Mouse (Mus musculus) cortical plate, adult 2 months (tissue): ENCODE data around the gene Siah1a. TPM values are rescaled to one million over a fixed set of nuclear protein-coding genes. Genes with fewer than 3 reads are reported as not detected.

Experiments
- H3K27ac ChIP-seq: fragments of 200-500 bp; 2 replicates; pipeline ENCODE4 v1.5.1; 2012; ENCODE audit warnings: low read length, control low read depth, inconsistent platforms; ENCODE audit not compliant: insufficient read depth
- H3K4me1 ChIP-seq: fragments of 200-500 bp; 2 replicates; pipeline ENCODE4 v1.6.1; 2011; ENCODE audit warnings: low read length; ENCODE audit not compliant: control insufficient read depth, insufficient read depth
- H3K4me3 ChIP-seq: fragments of 200-500 bp; 2 replicates; pipeline ENCODE4 v1.5.1; 2011; ENCODE audit warnings: mild to moderate bottlenecking, low read length, control low read depth; ENCODE audit not compliant: insufficient read depth
- CTCF ChIP-seq: fragments of 200-500 bp; IDR thresholded peaks from 2 replicates; pipeline ENCODE4 v1.5.1; 2011; ENCODE audit warnings: mild to moderate bottlenecking, control low read depth, low read length; ENCODE audit not compliant: insufficient read depth; ENCODE audit errors: extremely low read depth
- POLR2A ChIP-seq: fragments of 200-500 bp; IDR thresholded peaks from 2 replicates; pipeline ENCODE4 v1.6.1; 2011; ENCODE audit warnings: mild to moderate bottlenecking, low read length, control low read depth; ENCODE audit not compliant: insufficient read depth; ENCODE audit errors: extremely low read depth
- polyA plus RNA-seq: library from polyadenylated mRNA; depleted of rRNA; stranded (reverse); fragments of >200 nt; gene quantifications from 2 replicates; pipeline ENCODE4 v1.2.3, GENCODE M21; 2012; rRNA removed

The Siah1a gene
- 31.0 and 32.1 TPM in 2 replicates for polyA plus RNA-seq

GRCm38 (mm10) chr8:86745221-86745934 lies at the start of gene Siah1a, which contains the start of gene Gm10638:
Gene Siah1a (minus strand): TSS chr8:86745934.
Gene Gm10638 (plus strand): TSS chr8:86745699.
- peaks cover 13% of the 10 kb centered on the region for H3K4me1 ChIP-seq
- no peak for TF ChIP-seq CTCF
- TF ChIP-seq POLR2A = peak; percentile 28; the same call in 1 of the 2 replicates
- peak within 1 kb of the TSS; percentile 98 for H3K27ac ChIP-seq
- H3K4me3 ChIP-seq = peak within 1 kb of the TSS; percentile 94

GRCm38 (mm10) chr8:86794716-86795115 lies 49.0 kb upstream of the Siah1a start:
- no peak overlapping the region for H3K4me3 ChIP-seq
- no peak for TF ChIP-seq POLR2A
- TF ChIP-seq CTCF = no peak

GRCm38 (mm10) chr8:86791542-86791941 lies 45.8 kb upstream of the Siah1a start:
- no peak overlapping the region for H3K4me3 ChIP-seq
- no peaks in the 10 kb centered on the region for H3K4me1 ChIP-seq
- TF ChIP-seq CTCF (no peak), POLR2A (no peak)
- no peak overlapping the region for H3K27ac ChIP-seq

More at GRCm38 (mm10) chr8:86794716-86795115, 49.0 kb upstream of the Siah1a start:
- Histone ChIP-seq H3K27ac (no peak overlapping the region), H3K4me1 (no peaks in the 10 kb centered on the region)

- Histone ChIP-seq H3K27ac (no peak overlapping the region), H3K4me1 (no peaks in the 10 kb centered on the region), H3K4me3 (no peak overlapping the region)
- TF ChIP-seq POLR2A (no peak), CTCF (no peak)
Measured at GRCm38 (mm10) chr8:86789576-86789975, 43.8 kb upstream of the Siah1a start.

GRCm38 (mm10) chr8:86787891-86788420 lies 42.2 kb upstream of the Siah1a start:
- no peak overlapping the region for H3K27ac ChIP-seq
- H3K4me1 ChIP-seq = no peaks in the 10 kb centered on the region
- H3K4me3 ChIP-seq = no peak overlapping the region
- TF ChIP-seq CTCF (no peak), POLR2A (no peak)

DNA sequence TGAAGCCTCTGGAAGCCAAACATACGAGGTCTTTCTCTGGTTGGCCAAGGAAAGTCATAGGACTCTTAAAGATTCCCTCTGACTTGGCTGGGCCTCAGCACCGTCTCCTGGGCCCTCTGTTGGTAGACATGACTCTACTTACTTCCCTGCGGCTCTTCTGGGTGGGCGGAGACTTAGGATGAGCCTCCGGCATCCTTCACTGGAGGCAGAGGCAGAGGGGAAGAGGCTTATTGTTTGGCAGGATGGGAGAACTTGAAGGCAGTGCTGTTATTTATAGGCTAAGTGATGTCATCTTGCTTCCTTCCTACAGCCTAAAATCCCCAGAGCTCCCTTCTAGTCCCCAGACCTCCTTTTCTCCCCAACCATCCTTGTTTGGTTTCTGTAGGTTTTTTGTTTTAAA lies 40.8 kb upstream of the Siah1a start:
- Histone ChIP-seq H3K27ac (no peak overlapping the region), H3K4me3 (no peak overlapping the region), H3K4me1 (no peaks in the 10 kb centered on the region)
- TF ChIP-seq POLR2A = no peak
- TF ChIP-seq CTCF = no peak

DNA sequence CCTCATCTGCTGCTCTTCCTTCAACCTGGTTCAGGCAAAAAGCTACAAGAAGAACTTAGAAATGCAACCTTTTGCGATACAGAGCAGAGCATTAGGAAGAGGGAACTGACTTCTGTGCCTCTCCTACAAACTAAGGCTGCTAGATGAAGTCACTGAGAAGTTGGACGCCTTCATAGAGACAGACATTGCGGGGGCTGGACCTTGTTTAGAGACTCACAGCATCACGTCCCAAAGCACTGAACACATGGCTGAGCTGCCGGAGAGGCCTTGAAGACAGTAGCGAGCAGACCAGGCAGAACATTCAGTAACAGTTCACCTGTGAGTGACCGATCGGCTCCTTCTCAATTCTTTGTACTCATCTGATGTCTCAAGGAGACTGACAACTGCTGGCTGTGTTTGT lies 35.4 kb upstream of the Siah1a start:
- no peak overlapping the region for H3K27ac ChIP-seq
- H3K4me1 ChIP-seq = no peaks in the 10 kb centered on the region
- H3K4me3 ChIP-seq = no peak overlapping the region
- TF ChIP-seq POLR2A = no peak
- no peak for TF ChIP-seq CTCF

DNA sequence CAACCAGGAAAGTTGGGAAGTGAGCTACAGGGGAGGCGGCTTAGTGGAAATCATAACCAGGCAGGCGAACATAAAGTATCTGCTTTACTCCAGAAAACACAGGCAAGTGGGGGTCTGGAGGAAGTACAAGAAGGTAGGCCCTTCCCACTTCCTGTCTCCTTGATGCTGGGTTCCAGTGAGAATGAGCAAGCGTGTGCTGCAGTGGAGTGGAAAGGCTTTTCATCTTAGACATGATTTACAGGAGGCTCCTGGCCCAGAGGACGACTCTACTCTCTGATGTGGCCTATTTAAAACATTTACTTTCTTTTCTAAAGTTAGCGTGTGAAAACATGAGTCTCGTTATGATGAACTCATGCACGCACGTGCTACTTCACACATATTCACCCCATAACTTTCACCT lies 33.5 kb upstream of the Siah1a start:
- H3K4me3 ChIP-seq = no peak overlapping the region
- no peaks in the 10 kb centered on the region for H3K4me1 ChIP-seq
- H3K27ac ChIP-seq = no peak overlapping the region
- TF ChIP-seq CTCF (no peak), POLR2A (no peak)

- H3K4me1 ChIP-seq = peaks cover 4% of the 10 kb centered on the region
- H3K4me3 ChIP-seq = no peak overlapping the region
- TF ChIP-seq CTCF = no peak
- no peak for TF ChIP-seq POLR2A
- no peak overlapping the region for H3K27ac ChIP-seq
Measured at GRCm38 (mm10) chr8:86769945-86770715, 24.4 kb upstream of the Siah1a start.

- peaks cover 4% of the 10 kb centered on the region for H3K4me1 ChIP-seq
- no peak for TF ChIP-seq CTCF
- no peak for TF ChIP-seq POLR2A
- no peak overlapping the region for H3K4me3 ChIP-seq
- peak overlapping the region; percentile 80 for H3K27ac ChIP-seq
Measured at GRCm38 (mm10) chr8:86768499-86768898, 22.8 kb upstream of the Siah1a start.
